Mouse (Mus musculus): ENCODE data around the gene Dmrt3. TPM values are rescaled to one million over a fixed set of nuclear protein-coding genes. Genes with fewer than 3 reads are reported as not detected.

Dmrt3 gene
- polyA plus RNA-seq (2017; shearing (Covaris generic)), result not detected

GRCm38 (mm10) chr19:25610015-25610410 is at the start of gene Dmrt3:
TSS of gene Dmrt3 (plus strand) at chr19:25610301.

GRCm38 (mm10) chr19:25672101-25672950 is 62.2 kb downstream of the Dmrt3 start, which contains the start of gene Dmrt2:
TSS of gene Dmrt2 (plus strand) at chr19:25672411.

Other genes starting within 250 kb of the Dmrt3 start
- gene Dmrt1, start 104.7 kb upstream of the Dmrt3 start, polyA plus RNA-seq (2017; shearing (Covaris generic)), result not detected
- not detected for gene Dmrt2, start 62.1 kb downstream of the Dmrt3 start, polyA plus RNA-seq (2017; shearing (Covaris generic))

Data from effector memory CD4-positive, alpha-beta T cell, adult 7 months (primary cell).